Comparison of ENCODE assay signal across 14 mouse cellular contexts in genomic region chr1:175185211-175185610, GRCm38 (mm10).
"Had no signal": no experiment of that assay in that cellular context is flagged by ENCODE, and none has a peak within 500 bp of the region (broad histone marks: within the 10 kb centered on the region; RNA-seq: fewer than 3 reads in every experiment).

No protein-coding gene starts in this region.

- H3K27me3 ChIP-seq: limb, embryonic 15.5 days; liver, embryonic 12.5 days; midbrain, embryonic 15.5 days; neural tube, embryonic 13.5 days; stomach, embryonic 15.5 days had no signal

- H3K4me3 ChIP-seq: limb, embryonic 15.5 days; liver, embryonic 12.5 days; midbrain, embryonic 10.5 days; midbrain, embryonic 15.5 days; neural tube, embryonic 13.5 days; stomach, embryonic 15.5 days had no signal

- H3K9me3 ChIP-seq: limb, embryonic 15.5 days; liver, embryonic 12.5 days; midbrain, embryonic 10.5 days; midbrain, embryonic 15.5 days; neural tube, embryonic 13.5 days; stomach, embryonic 15.5 days had no signal

- H3K4me1 ChIP-seq: limb, embryonic 15.5 days; liver, embryonic 12.5 days; midbrain, embryonic 10.5 days; midbrain, embryonic 15.5 days; neural tube, embryonic 13.5 days; stomach, embryonic 15.5 days had no signal

- ATAC-seq: inflammation-experienced regulatory T-cells, adult 6 months; intestine, postnatal 0 days; liver, embryonic 12.5 days; midbrain, embryonic 15.5 days had no signal

- H3K4me2 ChIP-seq: limb, embryonic 15.5 days; liver, embryonic 12.5 days; lung, embryonic 14.5 days; midbrain, embryonic 15.5 days; neural tube, embryonic 13.5 days; stomach, embryonic 15.5 days had no signal

- DNase-seq: kidney, adult 8-10 months; kidney, postnatal 25 days; lung, embryonic 14.5 days; lung, postnatal 10 days; lung, postnatal 4 days; thymus, postnatal 36 days had no signal

- H3K9ac ChIP-seq: limb, embryonic 15.5 days; liver, embryonic 12.5 days; lung, embryonic 14.5 days; midbrain, embryonic 15.5 days; neural tube, embryonic 13.5 days; stomach, embryonic 15.5 days had no signal

- H3K27ac ChIP-seq: limb, embryonic 15.5 days; liver, embryonic 12.5 days; midbrain, embryonic 10.5 days; midbrain, embryonic 15.5 days; neural tube, embryonic 13.5 days; stomach, embryonic 15.5 days had no signal

- H3K36me3 ChIP-seq: limb, embryonic 15.5 days; liver, embryonic 12.5 days; midbrain, embryonic 10.5 days; midbrain, embryonic 15.5 days; neural tube, embryonic 13.5 days; stomach, embryonic 15.5 days had no signal
